Mouse (Mus musculus) adrenal gland, postnatal 25 days (tissue): Measurements from ENCODE around the gene Mlxip. TPM values are rescaled to one million over a fixed set of nuclear protein-coding genes. Genes with fewer than 3 reads are reported as not detected.

Source experiments
- DNase-seq: peaks from one replicate; pipeline ENCODE4 v3.0.0; 2021; ENCODE audit warnings: mixed read lengths
- total RNA-seq: library from RNA; stranded (reverse); gene quantifications from 2 replicates; pipeline ENCODE4 v1.2.3, GENCODE M21; 2021

The Mlxip gene
- total RNA-seq, 1 experiment from 2014 or later, result 30.5 TPM

DNA sequence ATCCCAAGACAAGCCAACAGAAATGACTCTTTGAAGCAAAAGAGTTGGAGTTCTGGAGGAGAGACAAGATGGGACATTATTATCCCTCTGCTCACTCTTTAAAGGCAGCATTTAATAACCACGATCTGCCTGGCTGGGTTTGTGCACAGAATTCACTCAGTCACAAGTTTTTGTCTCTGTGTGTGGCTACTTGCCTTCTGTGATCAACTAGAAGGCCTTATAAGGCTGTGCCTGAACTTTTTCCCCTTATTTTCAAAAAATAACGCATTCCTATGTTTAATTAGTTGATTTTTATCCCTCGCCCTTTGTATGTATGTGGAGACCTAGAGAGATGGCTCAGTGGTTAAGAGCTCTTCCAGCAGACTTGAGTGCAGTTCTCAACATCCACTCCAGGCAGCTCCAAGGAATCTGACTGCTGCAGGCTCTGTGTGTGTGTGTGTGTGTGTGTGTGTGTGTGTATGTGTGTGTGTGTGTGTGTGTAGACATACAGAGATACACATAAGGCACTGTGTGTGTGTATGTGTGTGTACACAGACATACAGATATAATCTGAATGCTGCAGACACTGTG is 37.8 kb downstream of the Mlxip start:
- DNase-seq, result no peak

DNA sequence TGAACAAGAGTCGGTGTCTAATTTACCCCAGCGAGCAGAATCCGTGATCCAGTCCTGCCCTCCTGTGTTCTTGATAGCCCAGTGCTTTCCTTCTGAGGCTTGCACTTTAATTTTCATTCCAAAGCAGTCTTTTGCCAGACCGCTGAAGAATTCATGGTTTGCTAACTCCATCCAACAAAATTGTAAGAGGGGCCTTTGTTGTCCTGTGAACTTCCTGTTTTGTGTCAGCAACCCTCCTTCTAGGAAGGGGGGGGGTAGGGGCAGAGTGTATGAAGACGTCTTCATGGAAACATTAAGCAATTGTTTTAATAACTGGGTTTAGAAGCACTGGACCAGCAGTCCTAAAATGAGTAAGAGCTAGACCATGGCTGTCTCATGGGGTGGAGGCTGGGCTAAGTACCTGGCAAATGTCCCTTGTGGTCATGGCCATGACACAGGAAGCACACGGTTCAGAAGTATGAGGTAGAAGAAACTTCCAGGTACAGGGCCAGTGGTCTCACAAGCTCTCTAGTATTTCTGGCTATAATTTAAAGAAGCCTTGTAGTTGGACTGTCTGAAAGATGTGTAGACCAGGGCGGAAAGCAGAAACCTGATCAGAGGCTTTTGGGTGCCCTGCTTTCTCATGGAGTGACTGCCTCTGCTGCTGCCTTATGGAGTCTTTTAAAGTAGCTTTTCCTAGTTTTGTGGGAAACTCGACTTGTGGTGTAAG is 41.6 kb downstream of the Mlxip start:
- DNase-seq, result no peak

DNA sequence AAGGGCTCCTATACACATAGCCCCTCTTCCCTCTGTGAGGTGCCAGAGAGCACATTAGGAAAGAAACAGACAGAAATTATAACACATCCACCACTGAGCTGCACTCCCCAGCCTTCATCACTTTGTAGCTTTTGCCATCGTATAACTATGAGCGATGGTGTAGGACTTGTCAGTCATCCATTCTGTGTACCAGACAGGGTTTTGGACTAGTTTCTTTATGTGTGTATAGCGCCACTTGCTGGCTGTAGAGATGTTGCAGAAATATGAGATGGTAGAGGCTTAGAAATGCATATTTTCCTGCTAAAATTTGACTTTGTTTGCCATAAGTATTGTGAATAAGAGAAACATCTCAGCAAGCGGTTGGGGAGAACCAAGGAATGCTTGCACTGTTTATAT is 42.2 kb downstream of the Mlxip start:
- DNase-seq, result peak; percentile 18

DNA sequence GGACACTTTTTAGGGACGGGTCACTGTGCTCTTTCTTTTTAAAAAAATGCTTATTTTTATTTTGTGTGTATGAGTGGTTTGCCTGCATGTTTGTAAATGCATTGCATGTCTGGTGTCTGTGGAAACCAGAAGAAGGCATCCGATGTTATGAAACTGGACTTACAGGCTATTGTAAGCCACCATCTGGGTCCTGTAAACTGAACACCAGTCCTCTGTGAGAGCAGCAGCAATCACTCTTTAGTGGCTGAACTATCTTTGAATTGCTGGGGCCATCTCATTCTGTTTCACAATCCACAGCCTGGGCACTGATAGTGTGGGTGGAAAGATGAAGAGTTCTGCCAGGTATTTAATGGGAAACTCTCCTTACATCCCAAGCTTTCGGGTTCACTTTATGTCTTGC is 43.8 kb downstream of the Mlxip start:
- no peak for DNase-seq

- no peak for DNase-seq
Measured at GRCm38 (mm10) chr5:123439312-123439711, 44.7 kb downstream of the Mlxip start.

DNA sequence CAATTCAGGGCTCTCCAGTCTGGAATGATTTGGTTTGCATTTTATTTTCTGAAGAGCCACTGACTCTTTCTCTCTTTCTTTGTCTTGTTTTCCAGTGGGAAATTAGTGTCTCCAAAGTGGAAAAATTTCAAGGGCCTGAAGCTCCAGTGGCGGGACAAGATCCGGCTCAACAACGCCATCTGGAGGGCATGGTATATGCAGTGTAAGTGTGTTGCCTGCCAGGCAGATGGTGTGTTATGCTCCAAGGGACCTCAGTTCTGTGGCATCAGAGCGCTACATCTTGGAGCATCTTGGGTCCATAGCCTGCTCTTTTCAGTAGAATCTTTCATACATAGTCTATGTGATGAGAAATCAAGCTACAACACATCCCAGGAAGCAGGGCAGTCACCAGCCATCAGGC is 45.3 kb downstream of the Mlxip start:
- DNase-seq, result peak; percentile 50

- no peak for DNase-seq
Measured at GRCm38 (mm10) chr5:123440664-123441063, 46.1 kb downstream of the Mlxip start.

GRCm38 (mm10) chr5:123442283-123442682 is 47.7 kb downstream of the Mlxip start:
- DNase-seq, result no peak

DNA sequence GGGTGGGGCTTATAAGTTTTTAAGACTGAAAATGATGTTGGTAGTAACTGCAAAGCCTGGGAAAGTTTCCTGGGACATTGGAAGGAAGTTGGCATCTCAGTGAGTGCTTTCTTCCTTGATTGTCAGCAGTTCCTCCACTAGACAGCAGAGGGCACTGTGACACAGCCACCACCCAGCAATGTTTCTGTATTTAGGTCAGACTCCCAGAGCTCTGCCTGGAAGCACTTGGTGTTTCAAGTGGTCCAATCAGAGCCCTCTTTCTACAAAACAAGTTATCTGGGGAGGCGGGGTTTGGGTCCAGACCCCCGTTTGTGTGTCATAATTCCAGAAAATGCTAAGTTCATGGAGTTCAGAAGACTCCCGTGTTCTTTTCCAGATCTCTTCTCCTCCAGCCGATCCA is 49.5 kb downstream of the Mlxip start:
- DNase-seq, result peak; percentile 59

GRCm38 (mm10) chr5:123444849-123445334 is 50.3 kb downstream of the Mlxip start:
- no peak for DNase-seq

- DNase-seq, result no peak
Measured at GRCm38 (mm10) chr5:123451886-123452285, 57.3 kb downstream of the Mlxip start.

GRCm38 (mm10) chr5:123461420-123461819 is 66.8 kb downstream of the Mlxip start:
- no peak for DNase-seq

GRCm38 (mm10) chr5:123464638-123465037 is 70.0 kb downstream of the Mlxip start:
- DNase-seq, result no peak

- no peak for DNase-seq
Measured at GRCm38 (mm10) chr5:123470784-123471400, 76.3 kb downstream of the Mlxip start.

- no peak for DNase-seq
Measured at GRCm38 (mm10) chr5:123473817-123474216, 79.2 kb downstream of the Mlxip start.

DNA sequence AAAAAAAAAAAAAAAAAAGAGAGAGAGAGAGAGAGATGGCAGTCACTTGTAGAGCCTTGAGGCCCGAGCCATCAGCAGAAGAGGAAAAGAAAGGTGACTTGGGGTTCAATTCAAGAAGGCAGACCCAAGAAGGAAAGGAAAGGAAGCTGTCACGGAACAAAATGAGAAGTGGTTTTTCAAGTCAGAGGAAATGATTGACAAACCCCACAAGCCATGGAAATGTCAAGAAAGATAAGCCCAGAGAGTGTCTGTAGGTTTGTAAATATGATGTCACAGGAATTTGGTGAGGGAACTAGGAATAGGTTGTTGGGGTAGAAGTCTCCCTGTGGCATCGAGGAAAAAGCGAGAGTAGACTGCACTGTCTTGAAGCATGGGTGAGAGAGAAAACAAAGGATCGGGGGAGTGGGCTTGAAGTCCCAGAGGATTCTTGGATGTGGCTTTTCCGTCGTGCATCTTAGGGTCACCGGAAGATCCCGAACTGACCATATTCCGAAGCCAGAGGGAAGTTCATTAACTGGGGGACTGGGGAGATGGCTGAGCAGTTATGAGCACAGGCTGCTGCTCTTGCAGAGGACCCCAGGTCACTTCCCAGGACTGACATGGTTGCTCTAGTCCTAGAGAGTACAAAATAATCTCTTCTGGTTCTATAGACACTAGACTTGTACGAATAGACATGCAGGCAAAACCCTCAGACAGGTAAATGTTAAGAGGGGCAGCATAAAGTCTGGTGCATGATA is 93.2 kb downstream of the Mlxip start:
- no peak for DNase-seq

GRCm38 (mm10) chr5:123489112-123489785 is 94.7 kb downstream of the Mlxip start, which contains the start of the genes Lrrc43 and Il31:
TSS of gene Lrrc43 (plus strand) at chr5:123489305.
TSS of gene Il31 (minus strand) at chr5:123489489.
- DNase-seq, result no peak

- no peak for DNase-seq
Measured at GRCm38 (mm10) chr5:123489935-123490334, 95.3 kb downstream of the Mlxip start.

DNA sequence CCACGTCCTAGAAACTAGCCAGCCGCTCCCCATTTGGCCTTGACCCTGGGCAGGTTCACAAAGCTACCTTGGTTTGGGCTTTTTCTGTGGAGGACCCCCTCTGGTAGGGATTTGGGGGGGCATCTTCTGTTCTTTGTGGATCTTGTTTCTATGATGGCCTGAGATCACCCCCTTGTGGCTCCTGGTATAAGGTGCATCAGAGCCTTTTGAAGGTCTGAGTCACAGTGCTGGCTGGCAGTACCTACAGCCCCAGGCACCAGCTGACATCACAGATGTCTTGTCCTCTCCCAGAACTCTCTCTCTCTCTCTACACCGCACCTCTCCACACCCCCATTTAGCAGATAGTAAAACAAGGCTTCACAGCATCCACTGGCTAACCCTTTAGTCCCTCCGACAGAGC is 105.1 kb downstream of the Mlxip start:
- DNase-seq, result no peak

- no peak for DNase-seq
Measured at GRCm38 (mm10) chr5:123501973-123502372, 107.4 kb downstream of the Mlxip start.
